Mouse (Mus musculus): ENCODE results near the gene Zc3h7b.

DNA sequence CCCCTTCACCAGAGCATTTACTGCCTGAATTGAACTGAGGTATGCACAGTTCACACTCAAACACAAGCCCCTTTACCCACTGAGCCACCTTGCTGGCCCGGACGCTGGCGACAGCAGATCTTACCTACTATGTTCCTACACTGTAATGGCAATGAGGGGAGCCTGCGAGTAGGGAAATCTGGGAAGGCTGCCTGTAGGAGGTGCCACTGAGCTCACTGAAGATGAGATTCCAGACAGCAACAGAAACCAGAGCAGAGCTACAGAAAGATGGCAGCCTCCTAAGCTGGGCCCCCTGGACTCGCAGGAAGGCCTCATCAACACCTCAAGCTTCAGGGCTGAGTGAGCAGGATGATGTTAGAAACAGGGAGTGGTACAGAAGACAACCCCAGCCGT is 25.7 kb upstream of the Zc3h7b start:
- TF ChIP-seq CTCF (IDR thresholded peaks at IDR 0.05; ENCODE audit: low read depth), result 0 out of 2 replicates have a peak, but pooled peaks have one; percentile 11
- no peak for TF ChIP-seq EP300 (optimal IDR thresholded peaks at IDR 0.05)
